Mouse (Mus musculus) splenic B cell, adult 2 months (primary cell): ENCODE measurements around the gene Cdkal1.
A peak's percentile ranks its signal among the peaks of the same experiment; 100 is the strongest.

ENCODE experiments used
- DNase-seq: peaks from one replicate; pipeline ENCODE4 v3.0.0-alpha.2; 2011; ENCODE audit warnings: low read depth, low spot score
- H3K27me3 ChIP-seq: 2 replicates; pipeline ENCODE4 v1.6.1; 2012; ENCODE audit warnings: mild to moderate bottlenecking, low read length, moderate library complexity, mixed read lengths; ENCODE audit not compliant: control insufficient read depth, poor library complexity, insufficient read depth, severe bottlenecking
- H3K36me3 ChIP-seq: 2 replicates; pipeline ENCODE4 v1.6.1; 2012; ENCODE audit warnings: mild to moderate bottlenecking, low read length, moderate library complexity, mixed read lengths; ENCODE audit not compliant: control insufficient read depth, poor library complexity, insufficient read depth, severe bottlenecking

Gene Cdkal1

GRCm38 (mm10) chr13:29767587-29767986 lies 87.9 kb downstream of the Cdkal1 start:
- no peaks in the 10 kb centered on the region for H3K27me3 ChIP-seq
- no peaks in the 10 kb centered on the region for H3K36me3 ChIP-seq
- no peak for DNase-seq

- Histone ChIP-seq H3K36me3 (no peaks in the 10 kb centered on the region), H3K27me3 (no peaks in the 10 kb centered on the region)
- no peak for DNase-seq
Measured at GRCm38 (mm10) chr13:29766377-29766776, 89.1 kb downstream of the Cdkal1 start.

- no peaks in the 10 kb centered on the region for H3K36me3 ChIP-seq
- DNase-seq, result no peak
- no peaks in the 10 kb centered on the region for H3K27me3 ChIP-seq
Measured at GRCm38 (mm10) chr13:29765296-29765695, 90.2 kb downstream of the Cdkal1 start.

- no peaks in the 10 kb centered on the region for H3K27me3 ChIP-seq
- no peaks in the 10 kb centered on the region for H3K36me3 ChIP-seq
- no peak for DNase-seq
Measured at GRCm38 (mm10) chr13:29759691-29760467, 95.6 kb downstream of the Cdkal1 start.

- Histone ChIP-seq H3K36me3 (no peaks in the 10 kb centered on the region), H3K27me3 (no peaks in the 10 kb centered on the region)
- DNase-seq, result peak; percentile 47
Measured at GRCm38 (mm10) chr13:29756052-29756451, 99.4 kb downstream of the Cdkal1 start.

GRCm38 (mm10) chr13:29753254-29753653 lies 102.2 kb downstream of the Cdkal1 start:
- Histone ChIP-seq H3K36me3 (no peaks in the 10 kb centered on the region), H3K27me3 (no peaks in the 10 kb centered on the region)

GRCm38 (mm10) chr13:29752061-29752460 lies 103.4 kb downstream of the Cdkal1 start:
- Histone ChIP-seq H3K36me3 (no peaks in the 10 kb centered on the region), H3K27me3 (no peaks in the 10 kb centered on the region)
- no peak for DNase-seq

More at GRCm38 (mm10) chr13:29753254-29753653, 102.2 kb downstream of the Cdkal1 start:
- no peak for DNase-seq

- no peaks in the 10 kb centered on the region for H3K27me3 ChIP-seq
Measured at GRCm38 (mm10) chr13:29751201-29751600, 104.3 kb downstream of the Cdkal1 start.

GRCm38 (mm10) chr13:29747347-29747647 lies 108.2 kb downstream of the Cdkal1 start:
- Histone ChIP-seq H3K36me3 (no peaks in the 10 kb centered on the region), H3K27me3 (no peaks in the 10 kb centered on the region)
- no peak for DNase-seq

More at GRCm38 (mm10) chr13:29751201-29751600, 104.3 kb downstream of the Cdkal1 start:
- no peak for DNase-seq
- no peaks in the 10 kb centered on the region for H3K36me3 ChIP-seq

- no peak for DNase-seq
- no peaks in the 10 kb centered on the region for H3K27me3 ChIP-seq
Measured at GRCm38 (mm10) chr13:29746501-29747346, 108.8 kb downstream of the Cdkal1 start.

GRCm38 (mm10) chr13:29745073-29745472 lies 110.4 kb downstream of the Cdkal1 start:
- no peak for DNase-seq
- Histone ChIP-seq H3K27me3 (no peaks in the 10 kb centered on the region), H3K36me3 (no peaks in the 10 kb centered on the region)

More at GRCm38 (mm10) chr13:29746501-29747346, 108.8 kb downstream of the Cdkal1 start:
- H3K36me3 ChIP-seq, result no peaks in the 10 kb centered on the region

- DNase-seq, result peak; percentile 47
- Histone ChIP-seq H3K27me3 (no peaks in the 10 kb centered on the region), H3K36me3 (no peaks in the 10 kb centered on the region)
Measured at GRCm38 (mm10) chr13:29744188-29744587, 111.3 kb downstream of the Cdkal1 start.

GRCm38 (mm10) chr13:29743761-29744160 lies 111.7 kb downstream of the Cdkal1 start:
- H3K27me3 ChIP-seq, result no peaks in the 10 kb centered on the region
- no peak for DNase-seq
- H3K36me3 ChIP-seq, result no peaks in the 10 kb centered on the region

GRCm38 (mm10) chr13:29737675-29738461 lies 117.6 kb downstream of the Cdkal1 start:
- H3K36me3 ChIP-seq, result no peaks in the 10 kb centered on the region
- DNase-seq, result peak; percentile 32
- no peaks in the 10 kb centered on the region for H3K27me3 ChIP-seq
